Mouse (Mus musculus): ENCODE results near the gene Prkce. TPM values are rescaled to one million over a fixed set of nuclear protein-coding genes. Genes with fewer than 3 reads are reported as not detected.

Gene Prkce
- total and polyA plus RNA-seq, 3 experiments = 2.0 to 6.1 (median 2.7) TPM

GRCm38 (mm10) chr17:86350236-86350635 lies 182.7 kb downstream of the Prkce start:
- Histone ChIP-seq H3K4me1 (ENCODE audit: insufficient read depth, low read depth, low read length) (no peaks in the 10 kb centered on the region), H3K4me3 (ENCODE audit: low read depth, low read length) (no peak overlapping the region), H3K9me3 (replicated peaks) (no peaks in the 10 kb centered on the region), H3K36me3 (replicated peaks) (no peaks in the 10 kb centered on the region), H3K27me3 (ENCODE audit: insufficient read depth, low read length) (peaks cover 11% of the 10 kb centered on the region; the same call in 1 of the 2 replicates)
- ATAC-seq (ENCODE audit: extremely low read depth, insufficient number of reproducible peaks, low FRiP score, poor library complexity, severe bottlenecking) (no peak), DNase-seq (ENCODE audit: low spot score) (no peak)
- no peak for TF ChIP-seq TAL1 (conservative IDR thresholded peaks at IDR 0.05; ENCODE audit: low read depth, low read length)
- TF ChIP-seq POLR2AphosphoS5 (IDR thresholded peaks at IDR 0.05; ENCODE audit: insufficient replicate concordance, low read depth, low read length) = no peak
- no peak for TF ChIP-seq CTCF (IDR thresholded peaks at IDR 0.05; ENCODE audit: low read depth, low read length)
- no peak for TF ChIP-seq GATA2 (IDR thresholded peaks at IDR 0.05; ENCODE audit: borderline replicate concordance, low read depth, low read length)
- no peak for TF ChIP-seq GATA1 (IDR thresholded peaks at IDR 0.05; ENCODE audit: borderline replicate concordance, low read length)

GRCm38 (mm10) chr17:86350791-86351261 lies 183.2 kb downstream of the Prkce start:
- ATAC-seq (ENCODE audit: extremely low read depth, insufficient number of reproducible peaks, low FRiP score, poor library complexity, severe bottlenecking) (no peak), DNase-seq (ENCODE audit: low spot score) (no peak)
- TF ChIP-seq GATA1 (IDR thresholded peaks at IDR 0.05; ENCODE audit: borderline replicate concordance, low read length) (no peak), GATA2 (IDR thresholded peaks at IDR 0.05; ENCODE audit: borderline replicate concordance, low read depth, low read length) (no peak), CTCF (IDR thresholded peaks at IDR 0.05; ENCODE audit: low read depth, low read length) (no peak), TAL1 (conservative IDR thresholded peaks at IDR 0.05; ENCODE audit: low read depth, low read length) (no peak), POLR2AphosphoS5 (IDR thresholded peaks at IDR 0.05; ENCODE audit: insufficient replicate concordance, low read depth, low read length) (no peak)
- no peaks in the 10 kb centered on the region for H3K4me1 ChIP-seq (ENCODE audit: insufficient read depth, low read depth, low read length)
- peaks cover 11% of the 10 kb centered on the region; the same call in 1 of the 2 replicates for H3K27me3 ChIP-seq (ENCODE audit: insufficient read depth, low read length)
- no peak overlapping the region for H3K4me3 ChIP-seq (ENCODE audit: low read depth, low read length)
- H3K36me3 ChIP-seq (replicated peaks) = no peaks in the 10 kb centered on the region
- H3K9me3 ChIP-seq (replicated peaks) = no peaks in the 10 kb centered on the region

- peaks cover 11% of the 10 kb centered on the region; the same call in 1 of the 2 replicates for H3K27me3 ChIP-seq (ENCODE audit: insufficient read depth, low read length)
- no peak overlapping the region for H3K4me3 ChIP-seq (ENCODE audit: low read depth, low read length)
- H3K4me1 ChIP-seq (ENCODE audit: insufficient read depth, low read depth, low read length) = no peaks in the 10 kb centered on the region
- no peak for ATAC-seq (ENCODE audit: extremely low read depth, insufficient number of reproducible peaks, low FRiP score, poor library complexity, severe bottlenecking)
- H3K36me3 ChIP-seq (replicated peaks) = no peaks in the 10 kb centered on the region
- H3K9me3 ChIP-seq (replicated peaks) = no peaks in the 10 kb centered on the region
- DNase-seq (ENCODE audit: low spot score) = no peak
- TF ChIP-seq CTCF (IDR thresholded peaks at IDR 0.05; ENCODE audit: low read depth, low read length) = no peak
- TF ChIP-seq POLR2AphosphoS5 (IDR thresholded peaks at IDR 0.05; ENCODE audit: insufficient replicate concordance, low read depth, low read length) = no peak
- no peak for TF ChIP-seq GATA2 (IDR thresholded peaks at IDR 0.05; ENCODE audit: borderline replicate concordance, low read depth, low read length)
These were observed 183.7 kb downstream of the Prkce start for GRCm38 (mm10) chr17:86351282-86351681.

GRCm38 (mm10) chr17:86352247-86353037 lies 184.9 kb downstream of the Prkce start:
- Histone ChIP-seq H3K4me3 (ENCODE audit: low read depth, low read length) (no peak overlapping the region), H3K36me3 (replicated peaks) (no peaks in the 10 kb centered on the region), H3K27me3 (ENCODE audit: insufficient read depth, low read length) (peaks cover 11% of the 10 kb centered on the region; the same call in 1 of the 2 replicates), H3K4me1 (ENCODE audit: insufficient read depth, low read depth, low read length) (no peaks in the 10 kb centered on the region), H3K9me3 (replicated peaks) (no peaks in the 10 kb centered on the region)
- DNase-seq (ENCODE audit: low spot score) (no peak), ATAC-seq (ENCODE audit: extremely low read depth, insufficient number of reproducible peaks, low FRiP score, poor library complexity, severe bottlenecking) (no peak)
- TF ChIP-seq TAL1 (conservative IDR thresholded peaks at IDR 0.05; ENCODE audit: low read depth, low read length) (no peak), GATA2 (IDR thresholded peaks at IDR 0.05; ENCODE audit: borderline replicate concordance, low read depth, low read length) (no peak), POLR2AphosphoS5 (IDR thresholded peaks at IDR 0.05; ENCODE audit: insufficient replicate concordance, low read depth, low read length) (no peak), GATA1 (IDR thresholded peaks at IDR 0.05; ENCODE audit: borderline replicate concordance, low read length) (no peak), CTCF (IDR thresholded peaks at IDR 0.05; ENCODE audit: low read depth, low read length) (no peak)

GRCm38 (mm10) chr17:86353679-86354078 lies 186.1 kb downstream of the Prkce start:
- ATAC-seq (ENCODE audit: extremely low read depth, insufficient number of reproducible peaks, low FRiP score, poor library complexity, severe bottlenecking) (no peak), DNase-seq (ENCODE audit: low spot score) (no peak)
- H3K9me3 ChIP-seq (replicated peaks) = no peaks in the 10 kb centered on the region
- no peaks in the 10 kb centered on the region for H3K36me3 ChIP-seq (replicated peaks)
- H3K27me3 ChIP-seq (ENCODE audit: insufficient read depth, low read length) = peaks cover 11% of the 10 kb centered on the region; the same call in 1 of the 2 replicates
- no peaks in the 10 kb centered on the region for H3K4me1 ChIP-seq (ENCODE audit: insufficient read depth, low read depth, low read length)
- no peak overlapping the region for H3K4me3 ChIP-seq (ENCODE audit: low read depth, low read length)
- TF ChIP-seq CTCF (IDR thresholded peaks at IDR 0.05; ENCODE audit: low read depth, low read length) (no peak), GATA2 (IDR thresholded peaks at IDR 0.05; ENCODE audit: borderline replicate concordance, low read depth, low read length) (no peak), POLR2AphosphoS5 (IDR thresholded peaks at IDR 0.05; ENCODE audit: insufficient replicate concordance, low read depth, low read length) (no peak), TAL1 (conservative IDR thresholded peaks at IDR 0.05; ENCODE audit: low read depth, low read length) (no peak), GATA1 (IDR thresholded peaks at IDR 0.05; ENCODE audit: borderline replicate concordance, low read length) (no peak)

- TF ChIP-seq POLR2AphosphoS5 (IDR thresholded peaks at IDR 0.05; ENCODE audit: insufficient replicate concordance, low read depth, low read length) (no peak), GATA1 (IDR thresholded peaks at IDR 0.05; ENCODE audit: borderline replicate concordance, low read length) (no peak), CTCF (IDR thresholded peaks at IDR 0.05; ENCODE audit: low read depth, low read length) (no peak), GATA2 (IDR thresholded peaks at IDR 0.05; ENCODE audit: borderline replicate concordance, low read depth, low read length) (no peak), TAL1 (conservative IDR thresholded peaks at IDR 0.05; ENCODE audit: low read depth, low read length) (no peak)
- DNase-seq (ENCODE audit: low spot score) = no peak
- no peak for ATAC-seq (ENCODE audit: extremely low read depth, insufficient number of reproducible peaks, low FRiP score, poor library complexity, severe bottlenecking)
- Histone ChIP-seq H3K27me3 (ENCODE audit: insufficient read depth, low read length) (peaks cover 10% of the 10 kb centered on the region; the same call in 1 of the 2 replicates), H3K9me3 (replicated peaks) (no peaks in the 10 kb centered on the region), H3K4me3 (ENCODE audit: low read depth, low read length) (no peak overlapping the region), H3K36me3 (replicated peaks) (no peaks in the 10 kb centered on the region), H3K4me1 (ENCODE audit: insufficient read depth, low read depth, low read length) (no peaks in the 10 kb centered on the region)
These were observed 186.5 kb downstream of the Prkce start for GRCm38 (mm10) chr17:86354101-86354500.

Data from G1E (cell line).